Mouse (Mus musculus) thymus, postnatal 4 days (tissue): ENCODE measurements at regions not wholly inside any gene's neighbourhood (a gene's known extent, or its start where the extent isn't known, plus 50 kb on each side); places are given as distances from the start of the nearest gene placed in this dataset.
A peak's percentile ranks its signal among the peaks of the same experiment; 100 is the strongest.

Experiments
- DNase-seq: peaks from one replicate; pipeline ENCODE4 v3.0.0; 2021

- no peak for DNase-seq
These were observed 380.1 kb upstream of the Slc30a5 start for GRCm38 (mm10) chr13:101213121-101213916.

GRCm38 (mm10) chr13:101212341-101212895 is 379.2 kb upstream of the Slc30a5 start:
- no peak for DNase-seq

GRCm38 (mm10) chr13:101208788-101209187 is 375.6 kb upstream of the Slc30a5 start:
- no peak for DNase-seq

- DNase-seq = no peak
These were observed 370.2 kb upstream of the Slc30a5 start for GRCm38 (mm10) chr13:101203463-101203862.

- no peak for DNase-seq
These were observed 369.5 kb upstream of the Slc30a5 start for GRCm38 (mm10) chr13:101202565-101203313.

- no peak for DNase-seq
These were observed 357.1 kb upstream of the Slc30a5 start for GRCm38 (mm10) chr13:101190249-101190830.

- no peak for DNase-seq
These were observed 349.2 kb upstream of the Slc30a5 start for GRCm38 (mm10) chr13:101182387-101182786.

GRCm38 (mm10) chr13:101175017-101175689 is 341.9 kb upstream of the Slc30a5 start:
- DNase-seq = no peak

GRCm38 (mm10) chr13:101161768-101162167 is 328.5 kb upstream of the Slc30a5 start:
- DNase-seq = peak; percentile 15

GRCm38 (mm10) chr13:101159878-101160277 is 326.7 kb upstream of the Slc30a5 start:
- peak; percentile 9 for DNase-seq

GRCm38 (mm10) chr13:101153760-101154159 is 320.5 kb upstream of the Slc30a5 start:
- no peak for DNase-seq

GRCm38 (mm10) chr13:101142761-101143160 is 309.5 kb upstream of the Slc30a5 start:
- DNase-seq = no peak

- no peak for DNase-seq
These were observed 309.0 kb upstream of the Slc30a5 start for GRCm38 (mm10) chr13:101142104-101142735.

GRCm38 (mm10) chr13:101129466-101129865 is 296.2 kb upstream of the Slc30a5 start:
- no peak for DNase-seq

GRCm38 (mm10) chr13:101127808-101128207 is 294.6 kb upstream of the Slc30a5 start:
- DNase-seq = no peak

- DNase-seq = no peak
These were observed 294.0 kb upstream of the Slc30a5 start for GRCm38 (mm10) chr13:101127262-101127661.

- DNase-seq = peak; percentile 25
These were observed 284.1 kb upstream of the Slc30a5 start for GRCm38 (mm10) chr13:101117311-101117710.

GRCm38 (mm10) chr13:101115296-101115695 is 282.1 kb upstream of the Slc30a5 start:
- DNase-seq = no peak

- DNase-seq = no peak
These were observed 278.9 kb upstream of the Slc30a5 start for GRCm38 (mm10) chr13:101112176-101112575.

- no peak for DNase-seq
These were observed 278.5 kb upstream of the Slc30a5 start for GRCm38 (mm10) chr13:101111773-101112172.

GRCm38 (mm10) chr13:101100621-101101020 is 267.4 kb upstream of the Slc30a5 start:
- DNase-seq = no peak

GRCm38 (mm10) chr13:101096856-101097255 is 263.6 kb upstream of the Slc30a5 start:
- DNase-seq = no peak
